Mouse (Mus musculus) hindbrain, embryonic 13.5 days (tissue): ENCODE results near the gene Eml2. TPM values are rescaled to one million over a fixed set of nuclear protein-coding genes. Genes with fewer than 3 reads are reported as not detected.

Experiments
- microRNA counts: library from miRNA; unstranded; fragments of <30 nt; microRNA quantifications from one replicate; lab custom pipeline; 2016
- microRNA-seq: library from miRNA; unstranded; fragments of <30 nt; microRNA quantifications from one replicate; pipeline ENCODE4, GENCODE M21; 2016
- polyA plus RNA-seq: library from polyadenylated mRNA; unstranded; fragments of >200 nt; fragmentation: Nextera tagmentation; extraction: Ambion mirVana; gene quantifications from 2 replicates; pipeline ENCODE4 v1.2.1, GENCODE M21; 2015

Gene Eml2
- polyA plus RNA-seq, 1 experiment from 2014 or later, result 8.2 TPM

MicroRNAs within 50 kb of the gene (microRNA counts, 519-probe panel; counts per million panel counts)
- microRNA mmu-miR-330 (lab: Ali Mortazavi, UCI), result 51.3 counts per million

Small RNAs within 50 kb of the gene (microRNA-seq; reads per million reads assigned to microRNA genes)
- gene Mir330, result 455 reads per million, percentile 68 among the genes with 10 or more reads in this experiment

Other genes with a start within 250 kb of the Eml2 start
- gene Nanos2, start 189.0 kb upstream of the Eml2 start, polyA plus RNA-seq, result 0.75 and 1.1 TPM in 2 replicates
- 4.8 and 5.2 TPM in 2 replicates for gene Mypop, start 185.2 kb upstream of the Eml2 start, polyA plus RNA-seq
- gene Irf2bp1, start 172.4 kb upstream of the Eml2 start, polyA plus RNA-seq, result 23.4 and 24.6 TPM in 2 replicates
- not detected in 2 replicates for gene Foxa3, start 152.9 kb upstream of the Eml2 start, polyA plus RNA-seq
- 29.7 and 30.1 TPM in 2 replicates for gene Sympk, start 152.0 kb upstream of the Eml2 start, polyA plus RNA-seq
- not detected in 2 replicates for gene Rsph6a, start 121.7 kb upstream of the Eml2 start, polyA plus RNA-seq
- 25.4 and 25.6 TPM in 2 replicates for gene Dmwd, start 100.2 kb upstream of the Eml2 start, polyA plus RNA-seq
- gene Dmpk, start 92.6 kb upstream of the Eml2 start, polyA plus RNA-seq, result 9.4 and 11.6 TPM in 2 replicates
- 2.4 and 2.8 TPM in 2 replicates for gene Six5, start 81.8 kb upstream of the Eml2 start, polyA plus RNA-seq
- 2.2 and 3.6 TPM in 2 replicates for gene Gm4969, start 58.1 kb upstream of the Eml2 start, polyA plus RNA-seq
- 18.9 and 20.2 TPM in 2 replicates for gene Fbxo46, start 56.6 kb upstream of the Eml2 start, polyA plus RNA-seq
- gene Qpctl, start 27.1 kb upstream of the Eml2 start, polyA plus RNA-seq, result 23.1 and 23.8 TPM in 2 replicates
- gene Snrpd2, start 26.7 kb upstream of the Eml2 start, polyA plus RNA-seq, result 123 and 128 TPM in 2 replicates
- 1.6 and 2.3 TPM in 2 replicates for gene Gipr, start 10.3 kb upstream of the Eml2 start, polyA plus RNA-seq
- gene Gpr4, start 36.1 kb downstream of the Eml2 start, polyA plus RNA-seq, result 1.8 and 2.3 TPM in 2 replicates
- gene Opa3, start 51.9 kb downstream of the Eml2 start, polyA plus RNA-seq, result 36.9 and 37.1 TPM in 2 replicates
- gene Vasp, start 95.4 kb downstream of the Eml2 start, polyA plus RNA-seq, result 38.5 and 39.7 TPM in 2 replicates
- gene Ppm1n, start 103.6 kb downstream of the Eml2 start, polyA plus RNA-seq, result 0.49 and 0.69 TPM in 2 replicates
- gene Rtn2, start 106.2 kb downstream of the Eml2 start, polyA plus RNA-seq, result 101 and 104 TPM in 2 replicates
- gene Fosb, start 133.6 kb downstream of the Eml2 start, polyA plus RNA-seq, result 0.06 and 0.08 TPM in 2 replicates
- 84.9 and 96.6 TPM in 2 replicates for gene Ercc1, start 168.4 kb downstream of the Eml2 start, polyA plus RNA-seq
- gene Cd3eap, start 183.1 kb downstream of the Eml2 start, polyA plus RNA-seq, result 20.9 and 22.1 TPM in 2 replicates
- 1.4 and 2.2 TPM in 2 replicates for gene Ppp1r13l, start 183.3 kb downstream of the Eml2 start, polyA plus RNA-seq
- gene Ercc2, start 205.6 kb downstream of the Eml2 start, polyA plus RNA-seq, result 20.9 and 28.4 TPM in 2 replicates
- 2.1 and 2.4 TPM in 2 replicates for gene Klc3, start 227.7 kb downstream of the Eml2 start, polyA plus RNA-seq
- 0.81 and 0.87 TPM in 2 replicates for gene Ckm, start 228.4 kb downstream of the Eml2 start, polyA plus RNA-seq